Mouse (Mus musculus) thymus, adult 2 months (tissue): ENCODE measurements around the gene Tanc1. TPM values are rescaled to one million over a fixed set of nuclear protein-coding genes. Genes with fewer than 3 reads are reported as not detected.

ENCODE experiments used
- DNase-seq: peaks from one replicate; pipeline ENCODE4 v3.0.0; 2021
- H3K27ac ChIP-seq: fragments of 200-500 bp; 2 replicates; pipeline ENCODE4 v1.5.1; 2012; ENCODE audit warnings: low read length, control low read depth; ENCODE audit not compliant: control insufficient read depth, insufficient read depth
- H3K27me3 ChIP-seq: fragments of 200-500 bp; 2 replicates; pipeline ENCODE4 v1.6.1; 2012; ENCODE audit warnings: mild to moderate bottlenecking, low read length, moderate library complexity, mixed read lengths; ENCODE audit not compliant: control insufficient read depth, insufficient read depth
- H3K36me3 ChIP-seq: fragments of 200-500 bp; 2 replicates; pipeline ENCODE4 v1.6.1; 2012; ENCODE audit warnings: mild to moderate bottlenecking, low read length, moderate library complexity; ENCODE audit not compliant: control insufficient read depth, insufficient read depth
- H3K4me1 ChIP-seq: fragments of 200-500 bp; replicated peaks from 2 replicates; pipeline ENCODE4 v1.6.1; 2012; ENCODE audit warnings: low read length; ENCODE audit not compliant: control insufficient read depth, insufficient read depth
- H3K4me3 ChIP-seq: fragments of 200-500 bp; 2 replicates; pipeline ENCODE4 v1.5.1; 2012; ENCODE audit warnings: mild to moderate bottlenecking, low read length, control low read depth, moderate library complexity; ENCODE audit not compliant: control insufficient read depth, insufficient read depth
- CTCF ChIP-seq: fragments of 200-500 bp; IDR thresholded peaks from 2 replicates; pipeline ENCODE4 v1.5.1; 2012; ENCODE audit warnings: mild to moderate bottlenecking, control low read depth, low read length, moderate library complexity, borderline replicate concordance; ENCODE audit not compliant: control insufficient read depth, poor library complexity, insufficient read depth; ENCODE audit errors: extremely low read depth
- POLR2A ChIP-seq: fragments of 200-500 bp; IDR thresholded peaks from 2 replicates; pipeline ENCODE4 v1.6.1; 2012; ENCODE audit warnings: mild to moderate bottlenecking, low read length, control low read depth, moderate library complexity; ENCODE audit not compliant: control insufficient read depth, poor library complexity, insufficient read depth; ENCODE audit errors: extremely low read depth
- WGBS: fragments of 180-500 bp; shearing (Covaris S2); methylation state at CpG from one replicate; pipeline ENCODE4 v1.1.7; 2018; 5-methylcytosine and 5-hydroxymethylcytosine counted together
- polyA plus RNA-seq: library from polyadenylated mRNA; depleted of rRNA; stranded (reverse); fragments of >200 nt; gene quantifications from 2 replicates; pipeline ENCODE4 v1.2.3, GENCODE M21; 2012

Gene Tanc1
- polyA plus RNA-seq, 1 experiment: 7.3 TPM

DNA sequence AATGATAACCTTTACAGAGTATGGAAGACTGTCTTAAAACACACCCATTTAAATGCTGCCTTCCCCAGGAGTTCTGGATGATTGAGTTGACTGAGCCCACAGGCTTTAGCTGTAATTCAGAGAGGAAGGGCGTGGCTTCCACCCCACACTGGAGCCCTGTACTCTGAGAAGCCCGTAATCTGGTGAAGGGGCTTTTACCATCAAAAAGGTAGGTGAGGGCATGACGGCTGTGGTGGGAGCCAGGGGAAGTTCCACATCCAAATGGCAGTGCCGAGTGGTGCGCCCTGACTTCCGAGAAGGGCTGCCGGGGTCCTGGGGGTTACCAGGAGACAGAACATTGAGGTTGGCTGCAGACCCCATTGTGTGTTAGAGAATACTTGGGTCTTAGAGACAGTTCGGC, 59.8 kb downstream of the Tanc1 start:
- Histone ChIP-seq H3K36me3 (no peaks in the 10 kb centered on the region), H3K4me1 (peaks cover 3% of the 10 kb centered on the region; the same call in 1 of the 2 replicates), H3K27me3 (no peaks in the 10 kb centered on the region), H3K27ac (no peak overlapping the region), H3K4me3 (no peak overlapping the region)
- no peak for DNase-seq
- TF ChIP-seq POLR2A (no peak), CTCF (no peak)
- WGBS: 89% methylated on average over 8 of the region's 8 CpGs

DNA sequence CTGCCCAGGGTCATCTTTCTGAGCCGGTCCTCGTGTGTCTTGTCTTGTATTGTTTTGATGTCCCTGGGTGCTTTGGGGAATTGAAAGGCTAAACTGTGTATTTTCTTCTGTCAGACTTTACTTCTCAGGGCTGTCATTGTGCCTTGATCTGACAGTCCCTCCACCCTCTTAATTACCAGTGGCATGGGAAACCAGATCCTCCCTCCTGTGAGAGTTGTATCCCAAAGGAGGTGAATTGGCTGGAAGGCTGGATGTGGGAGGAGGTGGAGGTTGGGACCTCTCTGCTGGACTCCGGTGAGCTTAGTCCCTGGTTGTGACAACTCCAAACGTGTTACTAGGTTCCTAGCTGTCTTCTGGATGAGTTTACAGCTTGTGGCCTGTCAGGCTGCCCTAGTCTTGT, 60.2 kb downstream of the Tanc1 start:
- H3K27me3 ChIP-seq: no peaks in the 10 kb centered on the region
- no peak overlapping the region for H3K27ac ChIP-seq
- H3K4me1 ChIP-seq: peaks cover 4% of the 10 kb centered on the region; the same call in 1 of the 2 replicates
- TF ChIP-seq POLR2A: no peak
- TF ChIP-seq CTCF: no peak
- WGBS: 87% methylated on average over 4 of the region's 4 CpGs
- H3K4me3 ChIP-seq: no peak overlapping the region
- H3K36me3 ChIP-seq: no peaks in the 10 kb centered on the region
- DNase-seq: no peak

DNA sequence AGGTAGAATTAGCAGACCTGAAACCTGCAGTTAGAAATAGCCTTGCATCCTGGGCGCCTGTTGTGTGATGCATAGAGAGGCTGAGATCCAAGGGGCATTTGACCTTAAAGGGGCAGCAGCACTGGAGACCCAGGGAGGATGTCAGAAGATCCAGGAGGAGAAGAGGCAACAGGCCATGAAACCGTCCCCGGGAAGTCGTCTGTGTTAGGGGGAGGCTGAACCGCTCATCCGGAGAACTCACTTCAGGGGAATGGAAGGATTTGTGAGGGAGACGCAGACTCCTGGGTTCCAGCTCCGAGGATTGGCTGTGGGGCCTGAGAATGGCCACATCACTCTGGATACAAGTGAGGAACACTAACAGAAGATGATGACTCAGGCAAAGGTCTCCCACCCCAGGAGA, 60.8 kb downstream of the Tanc1 start:
- Histone ChIP-seq H3K4me1 (peaks cover 4% of the 10 kb centered on the region; the same call in 1 of the 2 replicates), H3K4me3 (no peak overlapping the region), H3K27me3 (no peaks in the 10 kb centered on the region), H3K27ac (no peak overlapping the region), H3K36me3 (no peaks in the 10 kb centered on the region)
- TF ChIP-seq CTCF: no peak
- TF ChIP-seq POLR2A: no peak
- DNase-seq: no peak
- WGBS: 94% methylated on average over 8 of the region's 8 CpGs

DNA sequence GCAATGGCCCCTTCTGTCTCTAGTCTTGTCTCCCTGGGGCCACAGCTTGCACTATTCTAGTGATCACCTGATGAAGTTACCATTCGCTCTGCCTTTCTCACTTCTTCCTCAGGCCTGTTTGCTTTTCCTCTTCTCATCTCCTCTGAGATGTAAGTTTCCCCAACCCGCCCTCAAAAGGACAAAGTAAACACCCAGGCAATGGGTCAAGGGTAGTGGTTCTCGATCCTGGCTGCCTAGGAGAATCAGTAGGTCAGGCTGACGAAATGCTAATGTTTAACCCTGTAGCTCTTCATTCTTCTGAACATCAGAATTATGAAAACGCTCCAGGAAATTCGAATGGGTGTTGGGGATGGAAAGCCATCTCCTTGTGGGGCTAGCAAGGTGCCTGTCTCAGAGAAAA, 61.5 kb downstream of the Tanc1 start:
- H3K36me3 ChIP-seq: no peaks in the 10 kb centered on the region
- DNase-seq: no peak
- TF ChIP-seq CTCF: no peak
- no peak for TF ChIP-seq POLR2A
- H3K4me3 ChIP-seq: no peak overlapping the region
- 97% methylated on average over 6 of the region's 6 CpGs for WGBS
- no peaks in the 10 kb centered on the region for H3K27me3 ChIP-seq
- peaks cover 4% of the 10 kb centered on the region; the same call in 1 of the 2 replicates for H3K4me1 ChIP-seq
- no peak overlapping the region for H3K27ac ChIP-seq

DNA sequence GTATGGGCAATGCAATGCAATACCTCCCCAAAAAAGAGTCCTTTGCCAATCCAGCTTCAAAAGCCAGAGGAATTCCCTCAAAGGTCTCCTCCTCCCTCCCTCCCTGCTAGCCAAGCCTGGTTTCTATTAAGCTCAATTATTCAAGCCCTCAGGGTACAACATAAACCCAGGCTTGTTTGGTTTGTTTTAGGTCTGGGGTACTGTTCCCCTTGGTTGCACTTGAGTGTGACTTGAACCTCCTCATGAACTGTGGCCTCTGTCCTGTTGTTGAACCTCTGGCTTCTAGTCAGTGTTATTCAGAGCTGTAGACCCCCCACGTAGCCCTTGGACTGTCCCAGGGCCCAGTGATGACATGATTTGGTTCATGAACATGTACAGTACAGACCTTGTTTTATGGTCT, 62.0 kb downstream of the Tanc1 start:
- no peak for DNase-seq
- no peaks in the 10 kb centered on the region for H3K27me3 ChIP-seq
- H3K27ac ChIP-seq: no peak overlapping the region
- H3K36me3 ChIP-seq: no peaks in the 10 kb centered on the region
- peaks cover 4% of the 10 kb centered on the region; the same call in 1 of the 2 replicates for H3K4me1 ChIP-seq
- no peak overlapping the region for H3K4me3 ChIP-seq
- TF ChIP-seq CTCF: no peak
- TF ChIP-seq POLR2A: no peak
- WGBS: 97% methylated on average over 1 of the region's 1 CpGs

DNA sequence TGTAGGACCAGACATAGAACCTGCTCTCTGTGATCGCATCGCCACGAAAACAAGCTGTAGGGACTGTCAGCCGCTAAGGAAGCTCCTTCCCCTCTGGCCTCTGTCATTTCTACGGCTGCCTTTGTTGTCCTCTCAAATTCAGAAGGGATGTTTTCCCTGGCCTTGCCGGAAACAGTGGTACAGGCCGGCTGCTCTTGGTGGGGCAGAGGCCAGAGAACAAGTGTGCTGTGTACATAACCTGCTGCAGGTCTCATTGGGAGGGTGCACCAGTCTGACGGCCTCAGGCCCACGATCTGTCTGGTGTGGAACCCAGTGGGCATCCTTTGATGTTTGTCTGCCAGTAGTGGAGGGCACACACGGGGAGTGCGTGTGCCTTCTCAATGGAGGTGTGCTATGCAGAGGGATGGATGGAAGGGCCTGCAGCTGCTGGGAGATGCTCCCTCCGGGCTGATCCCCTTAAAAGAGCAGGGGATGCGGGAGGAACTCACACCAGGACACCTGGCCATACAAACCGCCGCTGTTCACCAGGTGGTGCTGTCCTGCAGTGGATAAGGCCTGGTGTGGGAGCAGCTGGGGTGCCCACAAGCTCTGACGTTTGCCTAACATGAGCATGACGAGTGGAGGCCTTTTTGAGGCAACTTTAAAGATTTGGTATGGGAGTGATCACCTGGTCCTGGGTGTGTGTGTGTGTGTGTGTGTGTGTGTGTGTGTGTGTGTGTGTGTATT, 63.6 kb downstream of the Tanc1 start:
- DNase-seq: no peak
- Histone ChIP-seq H3K27me3 (no peaks in the 10 kb centered on the region), H3K27ac (no peak overlapping the region), H3K4me1 (peaks cover 4% of the 10 kb centered on the region; the same call in 1 of the 2 replicates), H3K4me3 (no peak overlapping the region), H3K36me3 (no peaks in the 10 kb centered on the region)
- whole genome bisulfite sequencing: 87% methylated on average over 17 of the region's 17 CpGs
- TF ChIP-seq POLR2A (no peak), CTCF (no peak)

DNA sequence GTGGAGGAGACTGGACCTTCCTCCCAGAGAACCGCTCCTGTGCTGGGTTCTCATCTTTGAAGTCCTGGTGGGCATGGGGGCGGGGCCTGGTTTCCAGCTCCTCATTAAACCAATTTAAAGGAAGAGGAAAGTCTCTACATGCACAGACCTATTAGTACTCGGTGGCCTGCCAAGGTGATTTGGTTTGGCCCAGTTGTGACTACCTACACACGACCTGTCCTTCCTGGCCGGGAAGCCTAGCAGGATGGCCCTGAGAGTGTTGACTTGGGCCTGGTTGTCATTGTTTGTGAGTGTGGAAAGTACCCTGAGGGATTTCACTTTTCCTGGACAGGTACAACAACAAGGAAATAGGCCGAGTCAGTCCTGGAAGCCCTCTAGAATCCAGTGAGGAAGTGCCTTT, 64.2 kb downstream of the Tanc1 start:
- DNase-seq: no peak
- Histone ChIP-seq H3K4me3 (no peak overlapping the region), H3K36me3 (no peaks in the 10 kb centered on the region), H3K27me3 (no peaks in the 10 kb centered on the region), H3K27ac (no peak overlapping the region), H3K4me1 (peaks cover 4% of the 10 kb centered on the region; the same call in 1 of the 2 replicates)
- TF ChIP-seq CTCF (no peak), POLR2A (no peak)
- WGBS: 83% methylated on average over 6 of the region's 6 CpGs
